Mouse (Mus musculus) lung, postnatal 36 days (tissue): Measurements from ENCODE around the gene Krt80.
"Not testable (repeated sequence)": the region's sequence is repeated elsewhere in the genome, so short reads cannot be mapped to it uniquely, and the experiment has no call there.

Experiments
- DNase-seq: peaks from one replicate; pipeline ENCODE4 v3.0.0; 2022; ENCODE audit warnings: mixed read lengths

The Krt80 gene

GRCm38 (mm10) chr15:101338359-101338758, 31.6 kb downstream of the Krt80 start:
- DNase-seq = peak; percentile 83

GRCm38 (mm10) chr15:101336474-101337174, 33.3 kb downstream of the Krt80 start:
- peak; percentile 51 for DNase-seq

- no peak for DNase-seq
Measured at GRCm38 (mm10) chr15:101333648-101334047, 36.3 kb downstream of the Krt80 start.

- DNase-seq = no peak
Measured at GRCm38 (mm10) chr15:101333165-101333564, 36.8 kb downstream of the Krt80 start.

- DNase-seq = peak; percentile 79
Measured at GRCm38 (mm10) chr15:101332370-101332769, 37.6 kb downstream of the Krt80 start.

- peak; percentile 83 for DNase-seq
Measured at GRCm38 (mm10) chr15:101331090-101331489, 38.9 kb downstream of the Krt80 start.

GRCm38 (mm10) chr15:101329564-101329892, 40.4 kb downstream of the Krt80 start:
- DNase-seq = no peak

GRCm38 (mm10) chr15:101328876-101329563, 40.9 kb downstream of the Krt80 start:
- DNase-seq = no peak

- DNase-seq = peak; percentile 94
Measured at GRCm38 (mm10) chr15:101327282-101327681, 42.7 kb downstream of the Krt80 start.

- no peak for DNase-seq
Measured at GRCm38 (mm10) chr15:101325991-101326534, 43.9 kb downstream of the Krt80 start.

- not testable (repeated sequence) for DNase-seq
Measured at GRCm38 (mm10) chr15:101324409-101324808, 45.6 kb downstream of the Krt80 start.

GRCm38 (mm10) chr15:101323511-101323910, 46.5 kb downstream of the Krt80 start:
- DNase-seq = no peak

- DNase-seq = no peak
Measured at GRCm38 (mm10) chr15:101322640-101323039, 47.3 kb downstream of the Krt80 start.

GRCm38 (mm10) chr15:101322106-101322505, 47.9 kb downstream of the Krt80 start:
- DNase-seq = no peak

- DNase-seq = no peak
Measured at GRCm38 (mm10) chr15:101321126-101321525, 48.8 kb downstream of the Krt80 start.

- DNase-seq = peak; percentile 77
Measured at GRCm38 (mm10) chr15:101320618-101321041, 49.3 kb downstream of the Krt80 start.

GRCm38 (mm10) chr15:101320010-101320617, 49.8 kb downstream of the Krt80 start:
- no peak for DNase-seq

- DNase-seq = no peak
Measured at GRCm38 (mm10) chr15:101318889-101319765, 50.8 kb downstream of the Krt80 start.

GRCm38 (mm10) chr15:101317814-101318500, 52.0 kb downstream of the Krt80 start:
- no peak for DNase-seq

- peak; percentile 61 for DNase-seq
Measured at GRCm38 (mm10) chr15:101316913-101317813, 52.8 kb downstream of the Krt80 start.
